Mouse (Mus musculus) lung, embryonic 15.5 days (tissue): ENCODE measurements around the gene Angel1. TPM values are rescaled to one million over a fixed set of nuclear protein-coding genes. Genes with fewer than 3 reads are reported as not detected.
A peak's percentile ranks its signal among the peaks of the same experiment; 100 is the strongest.

ENCODE experiments used
- ATAC-seq: fragments of 200-750 bp; cut with Nextera tagmentation; 2 replicates; pipeline ENCODE4 v1.8.0; 2017; ENCODE audit warnings: moderate number of reproducible peaks, borderline replicate concordance; ENCODE audit not compliant: low FRiP score, low TSS enrichment; ENCODE audit errors: extremely low read depth
- H3K27ac ChIP-seq: fragments of 300-500 bp; sonication (generic); 2 replicates; pipeline ENCODE4 v1.5.1; 2015; ENCODE audit warnings: moderate library complexity, mild to moderate bottlenecking, inconsistent platforms
- H3K27me3 ChIP-seq: fragments of 300-500 bp; sonication (generic); 2 replicates; pipeline ENCODE4 v1.6.1; 2015; ENCODE audit warnings: inconsistent platforms
- H3K36me3 ChIP-seq: fragments of 300-500 bp; sonication (generic); 2 replicates; pipeline ENCODE4 v1.6.1; 2015; ENCODE audit warnings: inconsistent platforms
- H3K4me1 ChIP-seq: fragments of 300-500 bp; sonication (generic); 2 replicates; pipeline ENCODE4 v1.6.1; 2015; ENCODE audit warnings: inconsistent platforms
- H3K4me2 ChIP-seq: fragments of 300-500 bp; sonication (generic); 2 replicates; pipeline ENCODE4 v1.6.1; 2015; ENCODE audit warnings: inconsistent platforms, mild to moderate bottlenecking, moderate library complexity
- H3K4me3 ChIP-seq: fragments of 300-500 bp; sonication (generic); 2 replicates; pipeline ENCODE4 v1.5.1; 2015; ENCODE audit warnings: mild to moderate bottlenecking, inconsistent platforms
- H3K9ac ChIP-seq: fragments of 300-500 bp; sonication (generic); 2 replicates; pipeline ENCODE4 v1.6.1; 2015; ENCODE audit warnings: inconsistent platforms
- H3K9me3 ChIP-seq: fragments of 300-500 bp; sonication (generic); 2 replicates; pipeline ENCODE4 v1.6.1; 2016; ENCODE audit warnings: inconsistent platforms
- WGBS: fragments of 180-500 bp; shearing (Covaris S2); methylation state at CpG from one replicate; pipeline ENCODE4 v1.1.7; 2015; 5-methylcytosine and 5-hydroxymethylcytosine counted together
- polyA plus RNA-seq: library from polyadenylated mRNA; unstranded; fragments of >200 nt; fragmentation: Nextera tagmentation; extraction: Ambion mirVana; gene quantifications from 2 replicates; pipeline ENCODE4 v1.2.1, GENCODE M21; 2015

Gene Angel1
- 12.6 and 13.6 TPM in 2 replicates for polyA plus RNA-seq

GRCm38 (mm10) chr12:86726120-86726640 is at the start of gene Angel1:
TSS of gene Angel1 (minus strand) at chr12:86726460.
- peaks cover 15% of the 10 kb centered on the region; the same call in 1 of the 2 replicates for H3K4me1 ChIP-seq
- H3K4me3 ChIP-seq, result peak within 1 kb of the TSS; percentile 69
- no peaks in the 10 kb centered on the region for H3K9me3 ChIP-seq
- H3K36me3 ChIP-seq, result no peaks in the 10 kb centered on the region
- peak within 1 kb of the TSS; percentile 56 for H3K27ac ChIP-seq
- WGBS, result under 1% methylated on average over 44 of the region's 44 CpGs
- H3K4me2 ChIP-seq, result peak within 1 kb of the TSS; percentile 89
- ATAC-seq, result peak; percentile 99
- H3K27me3 ChIP-seq, result no peaks in the 10 kb centered on the region
- H3K9ac ChIP-seq, result peak within 1 kb of the TSS; percentile 72

- Histone ChIP-seq H3K4me1 (peaks cover 14% of the 10 kb centered on the region), H3K36me3 (no peaks in the 10 kb centered on the region), H3K4me2 (no peak overlapping the region), H3K9ac (no peak overlapping the region), H3K4me3 (no peak overlapping the region), H3K27ac (peak overlapping the region; percentile 53), H3K27me3 (no peaks in the 10 kb centered on the region), H3K9me3 (no peaks in the 10 kb centered on the region)
- peak; percentile 10; the same call in 1 of the 2 replicates for ATAC-seq
- WGBS, result 62% methylated on average over 7 of the region's 7 CpGs
These were observed 49.5 kb upstream of the Angel1 start for GRCm38 (mm10) chr12:86775561-86776280.

GRCm38 (mm10) chr12:86772551-86772950 is 46.3 kb upstream of the Angel1 start:
- no peak overlapping the region for H3K4me3 ChIP-seq
- no peak overlapping the region for H3K4me2 ChIP-seq
- H3K36me3 ChIP-seq, result no peaks in the 10 kb centered on the region
- peaks cover 37% of the 10 kb centered on the region for H3K4me1 ChIP-seq
- WGBS, result 34% methylated on average over 3 of the region's 3 CpGs
- no peaks in the 10 kb centered on the region for H3K9me3 ChIP-seq
- H3K9ac ChIP-seq, result no peak overlapping the region
- H3K27me3 ChIP-seq, result no peaks in the 10 kb centered on the region
- ATAC-seq, result no peak
- H3K27ac ChIP-seq, result no peak overlapping the region

- Histone ChIP-seq H3K9ac (no peak overlapping the region), H3K4me3 (no peak overlapping the region), H3K4me2 (no peak overlapping the region), H3K27ac (no peak overlapping the region), H3K27me3 (no peaks in the 10 kb centered on the region), H3K36me3 (no peaks in the 10 kb centered on the region), H3K9me3 (no peaks in the 10 kb centered on the region), H3K4me1 (peaks cover 37% of the 10 kb centered on the region)
- WGBS, result 5% methylated on average over 12 of the region's 12 CpGs
- peak; percentile 55; the same call in 1 of the 2 replicates for ATAC-seq
These were observed 45.7 kb upstream of the Angel1 start for GRCm38 (mm10) chr12:86771823-86772427.

DNA sequence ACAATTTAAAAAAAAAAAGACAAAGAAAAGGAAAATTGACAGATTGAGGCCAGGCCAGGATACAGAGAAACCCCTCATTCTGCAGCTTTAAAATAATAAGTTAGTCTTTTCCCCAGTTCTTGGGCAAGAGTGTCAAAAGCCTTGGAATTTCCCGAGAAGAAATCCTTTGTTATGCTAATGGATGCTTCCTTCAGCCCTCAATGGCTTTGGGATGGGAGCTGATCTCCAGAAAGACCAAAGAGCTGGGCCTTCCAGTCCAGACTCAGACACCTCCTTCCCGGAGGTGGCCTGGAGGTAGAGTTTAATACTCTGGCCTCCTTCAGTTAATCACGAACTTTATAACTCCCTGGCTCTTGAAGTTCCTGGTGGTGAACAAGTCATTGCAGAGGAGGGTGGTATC is 44.7 kb upstream of the Angel1 start:
- H3K4me1 ChIP-seq, result peaks cover 35% of the 10 kb centered on the region
- no peaks in the 10 kb centered on the region for H3K9me3 ChIP-seq
- no peak overlapping the region for H3K9ac ChIP-seq
- H3K4me3 ChIP-seq, result no peak overlapping the region
- no peak for ATAC-seq
- 33% methylated on average over 3 of the region's 3 CpGs for WGBS
- no peaks in the 10 kb centered on the region for H3K27me3 ChIP-seq
- peak overlapping the region; percentile 85 for H3K27ac ChIP-seq
- no peak overlapping the region for H3K4me2 ChIP-seq
- H3K36me3 ChIP-seq, result no peaks in the 10 kb centered on the region

GRCm38 (mm10) chr12:86770261-86770670 is 44.0 kb upstream of the Angel1 start:
- Histone ChIP-seq H3K4me3 (no peak overlapping the region), H3K27ac (peak overlapping the region; percentile 85), H3K9ac (no peak overlapping the region), H3K4me2 (no peak overlapping the region), H3K27me3 (no peaks in the 10 kb centered on the region), H3K4me1 (peaks cover 31% of the 10 kb centered on the region), H3K36me3 (no peaks in the 10 kb centered on the region), H3K9me3 (no peaks in the 10 kb centered on the region)
- WGBS, result 9% methylated on average over 4 of the region's 4 CpGs
- peak; percentile 71 for ATAC-seq

DNA sequence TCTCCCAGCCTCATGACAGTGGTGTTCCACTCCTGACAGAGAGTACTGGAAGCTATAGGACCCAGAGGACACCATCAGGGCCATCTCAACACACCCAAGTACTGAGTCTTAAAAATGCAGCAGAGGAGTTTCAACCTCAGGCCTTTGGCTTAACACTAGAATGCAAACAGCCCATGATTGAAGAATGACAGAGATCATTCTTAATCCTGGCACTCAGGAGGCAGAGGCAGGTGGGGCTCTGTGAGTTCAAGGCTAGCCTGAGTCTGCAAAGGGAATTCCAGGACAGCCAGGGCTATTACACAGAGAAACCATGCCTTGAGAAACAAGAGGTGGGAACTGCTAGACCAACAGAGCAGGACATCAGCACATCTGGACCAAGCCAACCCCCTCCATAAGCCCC is 43.6 kb upstream of the Angel1 start:
- no peak for ATAC-seq
- Histone ChIP-seq H3K4me3 (no peak overlapping the region), H3K9me3 (no peaks in the 10 kb centered on the region), H3K36me3 (no peaks in the 10 kb centered on the region), H3K27me3 (no peaks in the 10 kb centered on the region), H3K4me1 (peaks cover 31% of the 10 kb centered on the region), H3K4me2 (no peak overlapping the region), H3K9ac (no peak overlapping the region), H3K27ac (peak overlapping the region; percentile 85)

GRCm38 (mm10) chr12:86768986-86769580 is 42.8 kb upstream of the Angel1 start:
- ATAC-seq, result no peak
- Histone ChIP-seq H3K4me1 (peaks cover 31% of the 10 kb centered on the region), H3K4me3 (no peak overlapping the region), H3K27me3 (no peaks in the 10 kb centered on the region), H3K9ac (no peak overlapping the region), H3K36me3 (no peaks in the 10 kb centered on the region), H3K4me2 (no peak overlapping the region), H3K27ac (no peak overlapping the region), H3K9me3 (no peaks in the 10 kb centered on the region)
- 39% methylated on average over 4 of the region's 4 CpGs for WGBS

- no peak for ATAC-seq
- Histone ChIP-seq H3K27me3 (no peaks in the 10 kb centered on the region), H3K4me3 (no peak overlapping the region), H3K4me1 (peaks cover 31% of the 10 kb centered on the region), H3K9me3 (no peaks in the 10 kb centered on the region), H3K4me2 (no peak overlapping the region), H3K27ac (no peak overlapping the region), H3K36me3 (no peaks in the 10 kb centered on the region), H3K9ac (no peak overlapping the region)
- WGBS, result 31% methylated on average over 20 of the region's 20 CpGs
These were observed 41.8 kb upstream of the Angel1 start for GRCm38 (mm10) chr12:86767868-86768631.

DNA sequence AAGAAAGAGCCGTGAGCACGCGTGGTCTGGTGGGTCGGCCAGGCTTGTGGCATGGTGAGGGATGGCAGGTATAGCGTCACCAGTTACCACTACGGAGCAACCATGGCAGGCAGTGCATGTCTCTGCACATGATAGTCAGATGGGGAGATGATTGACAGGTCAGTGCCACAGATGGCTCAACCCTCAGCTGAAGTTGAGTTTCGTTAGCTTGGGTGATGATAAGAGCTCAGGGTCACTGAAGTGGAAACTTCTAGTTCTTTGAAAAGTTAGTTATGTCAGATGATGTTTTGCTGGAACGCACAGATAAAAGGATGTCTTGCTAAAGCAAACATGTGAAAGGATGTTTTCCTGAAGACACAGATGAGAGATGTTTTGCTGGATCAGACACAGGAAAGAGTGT is 40.2 kb upstream of the Angel1 start:
- WGBS, result 79% methylated on average over 8 of the region's 8 CpGs
- Histone ChIP-seq H3K4me1 (peaks cover 27% of the 10 kb centered on the region), H3K27me3 (no peaks in the 10 kb centered on the region), H3K4me2 (no peak overlapping the region), H3K9me3 (no peaks in the 10 kb centered on the region), H3K4me3 (no peak overlapping the region), H3K36me3 (no peaks in the 10 kb centered on the region), H3K9ac (no peak overlapping the region), H3K27ac (no peak overlapping the region)
- ATAC-seq, result no peak

GRCm38 (mm10) chr12:86764060-86764459 is 37.8 kb upstream of the Angel1 start:
- 57% methylated on average over 6 of the region's 6 CpGs for WGBS
- ATAC-seq, result no peak
- Histone ChIP-seq H3K4me2 (no peak overlapping the region), H3K4me3 (no peak overlapping the region), H3K27me3 (no peaks in the 10 kb centered on the region), H3K27ac (no peak overlapping the region), H3K9me3 (no peaks in the 10 kb centered on the region), H3K36me3 (no peaks in the 10 kb centered on the region), H3K9ac (no peak overlapping the region), H3K4me1 (peaks cover 6% of the 10 kb centered on the region; the same call in 1 of the 2 replicates)
